Mouse (Mus musculus) liver, embryonic 16.5 days (tissue): Measurements from ENCODE around the gene Ptov1. TPM values are rescaled to one million over a fixed set of nuclear protein-coding genes. Genes with fewer than 3 reads are reported as not detected.

Experiments used
- ATAC-seq: fragments of 200-750 bp; cut with Nextera tagmentation; 2 replicates; pipeline ENCODE4 v1.8.0; 2017; ENCODE audit warnings: low read depth, mild to moderate bottlenecking, moderate number of reproducible peaks, moderate library complexity
- H3K27ac ChIP-seq: fragments of 300-500 bp; sonication (generic); 2 replicates; pipeline ENCODE4 v1.5.1; 2014; ENCODE audit warnings: mild to moderate bottlenecking, low read length
- H3K27me3 ChIP-seq: fragments of 300-500 bp; sonication (generic); 2 replicates; pipeline ENCODE4 v1.6.1; 2014; ENCODE audit warnings: low read depth, low read length, mixed read lengths; ENCODE audit not compliant: control insufficient read depth, insufficient read depth
- H3K36me3 ChIP-seq: fragments of 300-500 bp; sonication (generic); 2 replicates; pipeline ENCODE4 v1.6.1; 2014; ENCODE audit warnings: mild to moderate bottlenecking; ENCODE audit not compliant: control insufficient read depth, insufficient read depth
- H3K4me1 ChIP-seq: fragments of 300-500 bp; sonication (generic); 2 replicates; pipeline ENCODE4 v1.6.1; 2014; ENCODE audit warnings: low read depth, low read length, mixed read lengths; ENCODE audit not compliant: control insufficient read depth
- H3K4me2 ChIP-seq: fragments of 300-500 bp; sonication (generic); 2 replicates; pipeline ENCODE4 v1.6.1; 2014; ENCODE audit warnings: low read depth, low read length, mixed read lengths
- H3K4me3 ChIP-seq: fragments of 300-500 bp; sonication (generic); 2 replicates; pipeline ENCODE4 v1.5.1; 2014; ENCODE audit warnings: low read depth, mild to moderate bottlenecking, low read length
- H3K9ac ChIP-seq: fragments of 300-500 bp; sonication (generic); 2 replicates; pipeline ENCODE4 v1.6.1; 2014; ENCODE audit warnings: low read depth, low read length
- H3K9me3 ChIP-seq: fragments of 300-500 bp; sonication (generic); replicated peaks from 2 replicates; pipeline ENCODE4 v1.6.1; 2016; ENCODE audit warnings: low read length; ENCODE audit not compliant: control insufficient read depth
- WGBS: fragments of 180-500 bp; shearing (Covaris S2); extraction: QIAGEN DNeasy Blood & Tissue Kit; methylation state at CpG from one replicate; pipeline ENCODE4 v1.1.7; 2014; ENCODE audit not compliant: insufficient replicate concordance; 5-methylcytosine and 5-hydroxymethylcytosine counted together
- polyA plus RNA-seq: library from polyadenylated mRNA; unstranded; fragments of >200 nt; fragmentation: Nextera tagmentation; extraction: Ambion mirVana; gene quantifications from 2 replicates; pipeline ENCODE4 v1.2.1, GENCODE M21; 2015

Ptov1 gene
- polyA plus RNA-seq, 1 experiment from 2014 or later = 43.4 TPM

DNA sequence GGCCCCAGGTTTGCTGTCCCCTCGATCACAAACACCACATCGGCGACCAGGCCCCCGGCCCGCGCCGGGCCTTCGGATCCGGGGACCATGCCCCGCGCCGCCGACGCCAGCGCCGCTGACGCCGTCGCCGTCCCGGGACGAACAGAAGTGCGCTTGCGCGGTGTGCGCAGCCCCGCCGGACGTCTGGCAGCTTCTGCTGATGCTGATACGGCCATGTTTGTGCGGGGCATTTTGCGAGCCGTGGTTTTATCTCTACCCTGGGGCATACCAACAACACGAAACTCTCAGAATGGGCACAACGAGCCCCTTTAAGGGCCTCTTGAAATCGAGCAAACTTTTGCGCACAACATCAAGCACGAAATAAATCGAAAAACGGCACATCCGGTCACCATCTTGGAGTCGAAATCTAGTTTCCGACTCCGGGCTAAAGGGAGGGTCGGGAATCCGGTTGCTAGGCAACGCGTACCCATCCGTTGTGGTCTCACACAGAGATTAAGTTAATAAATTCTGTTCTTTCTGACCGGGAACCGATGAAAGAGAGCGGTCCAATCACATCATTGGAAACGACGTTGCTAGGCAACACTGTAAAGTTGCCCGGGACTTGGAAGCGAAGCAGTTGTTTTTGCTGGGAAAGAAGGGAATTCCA, 22.8 kb upstream of the Ptov1 start, which contains the start of gene Med25:
Gene Med25 (minus strand): TSS at position 437 of the 646 bp plus-strand sequence.
- Histone ChIP-seq H3K9ac (peak within 1 kb of the TSS; percentile 76), H3K4me1 (peaks cover 50% of the 10 kb centered on the region), H3K27me3 (no peaks in the 10 kb centered on the region), H3K4me2 (peak within 1 kb of the TSS; percentile 94), H3K27ac (peak within 1 kb of the TSS; percentile 96), H3K9me3 (no peaks in the 10 kb centered on the region), H3K4me3 (peak within 1 kb of the TSS; percentile 90), H3K36me3 (no peaks in the 10 kb centered on the region; the same call in 1 of the 2 replicates)
- WGBS = under 1% methylated on average over 56 of the region's 56 CpGs
- peak; percentile 77 for ATAC-seq

DNA sequence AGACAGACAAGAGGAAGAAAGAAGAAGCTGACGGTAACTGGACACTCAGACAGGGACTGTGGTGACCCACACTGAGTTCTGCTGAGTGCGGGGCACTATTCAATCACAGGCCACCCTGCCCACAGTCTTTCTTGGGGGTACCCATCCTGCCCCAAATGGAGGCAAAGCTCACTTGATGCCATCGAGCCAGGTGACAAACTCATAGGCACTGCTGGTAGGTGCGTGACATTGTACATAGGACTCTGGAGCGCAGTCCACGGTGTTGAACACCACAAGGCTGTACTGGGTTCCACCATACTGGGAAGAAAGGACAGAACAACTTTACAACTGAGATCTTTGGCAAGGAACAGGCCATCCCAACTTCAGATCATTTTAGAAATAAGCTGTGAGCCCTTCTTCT, 22.0 kb upstream of the Ptov1 start:
- H3K4me1 ChIP-seq = peaks cover 48% of the 10 kb centered on the region
- peak overlapping the region; percentile 90 for H3K4me3 ChIP-seq
- no peaks in the 10 kb centered on the region for H3K27me3 ChIP-seq
- H3K36me3 ChIP-seq = no peaks in the 10 kb centered on the region; the same call in 1 of the 2 replicates
- 9% methylated on average over 6 of the region's 6 CpGs for WGBS
- H3K4me2 ChIP-seq = peak overlapping the region; percentile 94
- ATAC-seq = peak; percentile 30; the same call in 1 of the 2 replicates
- H3K9ac ChIP-seq = peak overlapping the region; percentile 76
- no peaks in the 10 kb centered on the region for H3K9me3 ChIP-seq
- H3K27ac ChIP-seq = peak overlapping the region; percentile 96

DNA sequence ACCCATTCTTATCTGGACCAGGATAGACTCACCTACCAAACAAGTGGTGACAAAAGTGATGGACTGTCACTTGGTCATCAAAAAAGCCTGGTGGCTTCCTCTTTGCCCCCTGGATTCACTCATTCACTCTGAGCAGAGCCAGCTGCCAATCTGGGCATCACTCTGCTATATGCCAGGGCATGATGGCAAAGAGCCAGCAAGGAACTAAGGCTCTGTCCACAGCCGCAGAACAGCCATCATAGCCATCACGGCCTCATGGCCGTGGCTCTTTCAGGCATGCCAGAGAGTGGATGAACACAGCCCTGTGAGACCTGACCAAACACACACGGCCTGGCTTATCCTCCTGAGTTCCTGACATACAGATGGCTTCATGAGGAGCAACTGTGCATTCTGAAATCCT, 21.1 kb upstream of the Ptov1 start:
- H3K27me3 ChIP-seq = no peaks in the 10 kb centered on the region
- H3K4me2 ChIP-seq = peak overlapping the region; percentile 94
- H3K9ac ChIP-seq = no peak overlapping the region
- no peaks in the 10 kb centered on the region; the same call in 1 of the 2 replicates for H3K36me3 ChIP-seq
- peak overlapping the region; percentile 34; the same call in 1 of the 2 replicates for H3K27ac ChIP-seq
- peaks cover 41% of the 10 kb centered on the region for H3K4me1 ChIP-seq
- 69% methylated on average over 4 of the region's 4 CpGs for WGBS
- no peaks in the 10 kb centered on the region for H3K9me3 ChIP-seq
- H3K4me3 ChIP-seq = peak overlapping the region; percentile 90; the same call in 1 of the 2 replicates
- ATAC-seq = no peak

DNA sequence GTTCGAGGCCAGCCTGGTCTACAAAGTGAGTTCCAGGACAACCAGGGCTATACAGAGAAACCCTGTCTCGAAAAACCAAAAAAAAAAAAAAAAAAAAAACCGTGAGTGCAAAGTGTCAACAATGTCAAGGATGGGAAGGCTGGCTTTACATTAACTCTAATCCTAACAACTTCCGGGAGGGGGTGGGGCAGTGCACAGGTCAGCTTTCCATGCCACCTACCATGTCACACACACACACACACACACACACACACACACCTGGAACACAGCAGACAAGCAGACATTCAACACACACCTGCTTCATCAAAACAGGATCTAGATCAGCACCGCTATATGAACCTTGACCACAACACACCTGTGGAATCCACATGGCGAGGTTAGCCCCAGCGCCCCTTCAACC, 20.6 kb upstream of the Ptov1 start:
- H3K27ac ChIP-seq = peak overlapping the region; percentile 34; the same call in 1 of the 2 replicates
- 81% methylated on average over 6 of the region's 7 CpGs for WGBS
- H3K4me2 ChIP-seq = peak overlapping the region; percentile 94
- no peaks in the 10 kb centered on the region for H3K9me3 ChIP-seq
- no peak overlapping the region for H3K9ac ChIP-seq
- no peaks in the 10 kb centered on the region for H3K27me3 ChIP-seq
- H3K4me1 ChIP-seq = peaks cover 36% of the 10 kb centered on the region
- H3K36me3 ChIP-seq = no peaks in the 10 kb centered on the region; the same call in 1 of the 2 replicates
- no peak; the same call in 1 of the 2 replicates for ATAC-seq
- H3K4me3 ChIP-seq = no peak overlapping the region

DNA sequence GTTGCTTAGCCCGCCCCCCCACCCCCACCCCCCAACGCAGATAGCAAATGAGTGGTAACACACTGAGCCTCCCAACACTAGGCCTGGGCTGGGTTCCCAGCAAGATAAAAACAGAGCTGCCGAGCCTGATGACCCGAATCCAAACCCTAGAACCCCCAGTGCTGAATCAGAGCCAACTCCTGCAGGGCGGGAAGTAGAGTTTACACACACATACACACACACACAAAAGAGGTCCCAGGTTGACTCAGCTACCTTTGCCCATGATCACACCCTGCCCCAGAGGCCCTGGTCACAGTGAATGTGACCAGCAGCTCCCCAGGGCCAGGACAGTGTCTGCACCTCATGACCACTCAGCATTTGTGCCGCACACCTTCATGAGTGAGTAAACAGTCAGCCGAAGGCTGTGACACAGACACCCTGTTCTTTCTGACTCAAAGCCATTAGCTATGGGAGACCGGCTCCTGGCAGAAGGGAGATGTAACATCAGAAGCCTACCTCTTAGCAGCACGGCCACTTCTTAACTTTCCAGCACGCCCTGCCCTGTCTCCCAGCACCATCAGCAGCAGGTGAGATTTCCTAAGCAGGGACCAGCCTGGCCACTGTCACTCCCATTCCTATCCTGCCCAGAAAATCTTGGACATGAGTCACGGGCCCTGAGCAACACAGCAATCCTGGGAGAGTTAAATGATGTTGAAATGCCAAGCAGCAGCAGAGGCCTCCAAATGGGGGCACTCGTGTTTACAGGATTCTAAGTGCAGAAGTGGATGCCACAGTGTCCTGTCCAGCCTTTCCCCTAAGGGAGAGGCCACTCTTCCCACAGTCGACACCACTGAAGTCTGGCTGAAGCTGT, 18.9 kb upstream of the Ptov1 start:
- Histone ChIP-seq H3K4me3 (no peak overlapping the region), H3K9ac (no peak overlapping the region), H3K36me3 (peaks cover 8% of the 10 kb centered on the region), H3K4me1 (peaks cover 36% of the 10 kb centered on the region), H3K27ac (peak overlapping the region; percentile 67), H3K9me3 (no peaks in the 10 kb centered on the region), H3K4me2 (no peak overlapping the region), H3K27me3 (no peaks in the 10 kb centered on the region)
- ATAC-seq = peak; percentile 57
- WGBS = 63% methylated on average over 13 of the region's 13 CpGs

DNA sequence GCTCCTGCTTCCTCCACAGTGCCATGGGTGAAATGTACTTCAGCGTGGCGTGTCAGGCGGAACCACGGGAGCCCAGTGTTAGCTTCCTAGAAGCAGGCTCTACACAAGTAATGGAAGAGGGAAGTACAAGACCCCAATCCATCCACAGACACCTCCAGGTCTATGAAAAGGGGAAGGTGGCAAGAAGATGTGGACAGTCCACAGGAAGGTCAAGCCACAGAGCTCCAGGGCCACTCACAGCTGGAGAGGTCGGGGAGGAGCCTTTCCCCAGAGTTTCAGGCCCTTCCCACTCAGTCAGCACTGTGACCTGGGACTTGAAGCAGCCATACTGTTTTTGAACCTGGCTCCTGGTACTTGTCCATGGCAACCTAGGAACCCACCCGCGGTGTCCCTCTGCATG, 17.4 kb upstream of the Ptov1 start:
- H3K4me1 ChIP-seq = peaks cover 33% of the 10 kb centered on the region
- H3K27me3 ChIP-seq = no peaks in the 10 kb centered on the region
- no peak for ATAC-seq
- H3K4me2 ChIP-seq = no peak overlapping the region
- H3K36me3 ChIP-seq = peaks cover 18% of the 10 kb centered on the region
- WGBS = 73% methylated on average over 7 of the region's 7 CpGs
- H3K9ac ChIP-seq = no peak overlapping the region
- H3K9me3 ChIP-seq = no peaks in the 10 kb centered on the region
- H3K4me3 ChIP-seq = no peak overlapping the region
- no peak overlapping the region for H3K27ac ChIP-seq

DNA sequence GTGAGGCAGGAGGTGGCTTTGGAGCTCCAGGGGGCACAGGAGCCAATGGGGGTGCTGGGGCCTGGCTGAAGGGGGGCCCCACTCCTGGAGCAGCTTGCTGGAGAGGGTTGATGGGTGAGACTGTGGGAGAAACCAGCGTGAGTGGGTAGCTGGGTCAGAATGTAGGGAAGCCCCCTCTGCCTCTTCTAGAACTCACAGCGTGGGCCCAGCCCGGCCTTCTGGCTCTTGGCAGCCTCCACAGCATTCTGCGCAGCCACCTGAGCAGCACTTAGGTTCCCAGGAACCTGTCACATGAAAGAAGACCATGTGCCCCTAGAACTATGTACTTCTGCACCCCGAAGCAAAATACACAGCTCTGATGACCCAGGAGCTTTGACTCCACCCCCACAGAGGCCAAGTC, 15.0 kb upstream of the Ptov1 start:
- WGBS = 95% methylated on average over 5 of the region's 5 CpGs
- Histone ChIP-seq H3K27ac (no peak overlapping the region), H3K9ac (no peak overlapping the region), H3K4me1 (peaks cover 17% of the 10 kb centered on the region), H3K4me3 (no peak overlapping the region), H3K27me3 (no peaks in the 10 kb centered on the region), H3K4me2 (no peak overlapping the region), H3K9me3 (no peaks in the 10 kb centered on the region), H3K36me3 (peaks cover 30% of the 10 kb centered on the region)
- ATAC-seq = no peak

DNA sequence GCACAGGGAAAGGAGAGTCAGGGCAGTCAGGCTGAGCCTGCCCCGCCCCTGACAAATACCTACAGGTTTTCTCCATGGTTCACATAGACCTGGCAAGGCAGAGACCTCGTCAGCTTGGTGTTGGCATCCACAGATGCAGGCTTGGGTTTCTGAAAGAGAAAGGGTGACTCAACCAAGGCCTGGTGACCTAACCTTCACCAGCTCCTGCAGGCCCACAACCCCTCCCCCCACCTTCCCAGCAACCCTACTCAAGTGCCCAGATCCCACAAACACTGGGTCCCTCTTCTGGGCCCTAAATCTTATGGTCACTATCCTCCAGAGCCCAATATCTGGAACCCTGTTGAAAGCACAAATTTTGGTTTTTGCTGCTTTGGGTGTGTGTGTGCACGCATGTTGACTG, 13.4 kb upstream of the Ptov1 start:
- no peak overlapping the region for H3K4me2 ChIP-seq
- no peaks in the 10 kb centered on the region for H3K27me3 ChIP-seq
- H3K36me3 ChIP-seq = peaks cover 34% of the 10 kb centered on the region
- no peak overlapping the region for H3K4me3 ChIP-seq
- no peaks in the 10 kb centered on the region for H3K9me3 ChIP-seq
- no peak for ATAC-seq
- WGBS = 81% methylated on average over 3 of the region's 3 CpGs
- H3K9ac ChIP-seq = no peak overlapping the region
- no peak overlapping the region for H3K27ac ChIP-seq
- peaks cover 5% of the 10 kb centered on the region for H3K4me1 ChIP-seq

DNA sequence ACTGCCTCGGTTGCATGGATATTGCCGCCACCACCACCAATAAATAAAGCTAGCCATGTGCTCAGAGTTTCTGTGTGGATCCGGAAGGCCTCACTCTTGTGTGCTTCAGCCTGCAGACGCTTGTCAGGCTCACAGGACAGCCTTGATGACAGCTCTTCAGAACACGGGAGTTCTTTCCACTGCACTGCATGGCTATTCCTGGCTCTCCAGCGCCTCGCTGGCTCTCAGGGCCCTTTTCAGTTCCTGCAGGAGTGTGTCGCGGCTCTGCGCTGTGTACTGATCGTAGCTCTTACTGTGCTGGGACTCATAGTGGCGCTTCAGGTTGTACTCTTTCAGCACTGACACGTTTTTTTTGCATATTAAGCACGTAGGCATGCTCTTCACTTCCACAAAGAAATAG, 8.2 kb upstream of the Ptov1 start:
- Histone ChIP-seq H3K27me3 (no peaks in the 10 kb centered on the region), H3K27ac (no peak overlapping the region), H3K4me2 (no peak overlapping the region), H3K9ac (no peak overlapping the region), H3K4me1 (peaks cover 4% of the 10 kb centered on the region; the same call in 1 of the 2 replicates), H3K4me3 (no peak overlapping the region), H3K36me3 (peaks cover 23% of the 10 kb centered on the region), H3K9me3 (no peaks in the 10 kb centered on the region)
- 78% methylated on average over 14 of the region's 14 CpGs for WGBS
- ATAC-seq = no peak
